Mouse (Mus musculus) WW6 (cell line): ENCODE data around the gene Tecpr1.
A peak's percentile ranks its signal among the peaks of the same experiment; 100 is the strongest.

Experiments
- DNase-seq: peaks from one replicate; pipeline ENCODE4 v3.0.0-alpha.2; 2013; ENCODE audit warnings: low read depth, low spot score

Tecpr1 gene

GRCm38 (mm10) chr5:144169275-144169975 is 54.0 kb downstream of the Tecpr1 start:
- DNase-seq = no peak

GRCm38 (mm10) chr5:144165756-144166155 is 57.7 kb downstream of the Tecpr1 start:
- DNase-seq = no peak

GRCm38 (mm10) chr5:144162813-144163517 is 60.5 kb downstream of the Tecpr1 start:
- no peak for DNase-seq

GRCm38 (mm10) chr5:144162080-144162812 is 61.2 kb downstream of the Tecpr1 start:
- DNase-seq = no peak

- DNase-seq = no peak
Measured at GRCm38 (mm10) chr5:144159137-144159536, 64.3 kb downstream of the Tecpr1 start.

GRCm38 (mm10) chr5:144158604-144159003 is 64.8 kb downstream of the Tecpr1 start:
- no peak for DNase-seq

- DNase-seq = peak; percentile 22
Measured at GRCm38 (mm10) chr5:144154528-144154927, 68.9 kb downstream of the Tecpr1 start.

- no peak for DNase-seq
Measured at GRCm38 (mm10) chr5:144151270-144151669, 72.1 kb downstream of the Tecpr1 start.

GRCm38 (mm10) chr5:144149530-144149929 is 73.9 kb downstream of the Tecpr1 start:
- no peak for DNase-seq

- no peak for DNase-seq
Measured at GRCm38 (mm10) chr5:144146898-144147297, 76.5 kb downstream of the Tecpr1 start.
